Mouse (Mus musculus) cerebellum, adult 2 months (tissue): ENCODE data around the gene Dnaic1.

Source experiments
- CTCF ChIP-seq: fragments of 200-500 bp; IDR thresholded peaks from 2 replicates; pipeline ENCODE4 v1.5.1; 2011; ENCODE audit warnings: low read depth, mild to moderate bottlenecking, control low read depth, low read length, moderate library complexity, borderline replicate concordance; ENCODE audit not compliant: insufficient read depth
- POLR2A ChIP-seq: fragments of 200-500 bp; IDR thresholded peaks from 2 replicates; pipeline ENCODE4 v1.6.1; 2011; ENCODE audit warnings: low read length, control low read depth, borderline replicate concordance; ENCODE audit not compliant: insufficient read depth

DNA sequence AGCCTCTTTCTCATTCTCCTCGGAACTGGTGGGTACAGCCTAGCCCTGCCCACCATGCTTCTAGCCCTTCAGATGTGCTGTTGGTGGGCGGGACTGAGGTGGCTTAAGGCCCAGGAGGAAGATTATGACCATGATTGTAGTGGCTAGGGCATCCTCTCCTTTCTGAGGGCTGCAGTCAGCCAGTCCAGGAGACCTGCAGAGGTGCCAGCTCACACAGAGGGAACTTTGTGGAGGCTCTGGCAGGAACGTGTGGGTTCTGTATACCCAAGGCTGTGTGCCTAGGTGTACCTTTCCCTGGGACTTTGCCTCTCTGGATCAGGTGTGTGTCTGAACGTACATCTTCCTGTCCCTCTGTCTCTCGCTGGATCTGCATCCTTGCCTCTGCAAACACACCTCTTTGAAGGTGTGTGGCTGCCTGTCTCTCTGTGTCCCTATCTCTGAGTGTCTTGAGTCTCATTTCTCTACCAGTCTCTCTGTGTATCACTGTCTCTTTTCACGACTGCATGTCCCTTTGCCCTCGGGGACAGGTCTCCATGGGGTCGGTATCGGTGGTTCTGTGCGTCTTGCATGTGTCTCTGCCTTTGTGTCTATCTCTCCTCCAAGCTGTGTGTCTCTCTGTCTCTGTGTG is 69.8 kb downstream of the Dnaic1 start:
- TF ChIP-seq CTCF (no peak), POLR2A (no peak)
